Mouse (Mus musculus) cerebellum, adult (tissue): ENCODE results near the gene Ctbp1.

Experiments
- ATAC-seq: cut with Nextera tagmentation; 2 replicates; pipeline ENCODE4 v1.9.2; 2017; ENCODE audit warnings: mild to moderate bottlenecking, moderate library complexity, mixed read lengths; ENCODE audit not compliant: insufficient number of reproducible peaks, low FRiP score, low TSS enrichment

The Ctbp1 gene

DNA sequence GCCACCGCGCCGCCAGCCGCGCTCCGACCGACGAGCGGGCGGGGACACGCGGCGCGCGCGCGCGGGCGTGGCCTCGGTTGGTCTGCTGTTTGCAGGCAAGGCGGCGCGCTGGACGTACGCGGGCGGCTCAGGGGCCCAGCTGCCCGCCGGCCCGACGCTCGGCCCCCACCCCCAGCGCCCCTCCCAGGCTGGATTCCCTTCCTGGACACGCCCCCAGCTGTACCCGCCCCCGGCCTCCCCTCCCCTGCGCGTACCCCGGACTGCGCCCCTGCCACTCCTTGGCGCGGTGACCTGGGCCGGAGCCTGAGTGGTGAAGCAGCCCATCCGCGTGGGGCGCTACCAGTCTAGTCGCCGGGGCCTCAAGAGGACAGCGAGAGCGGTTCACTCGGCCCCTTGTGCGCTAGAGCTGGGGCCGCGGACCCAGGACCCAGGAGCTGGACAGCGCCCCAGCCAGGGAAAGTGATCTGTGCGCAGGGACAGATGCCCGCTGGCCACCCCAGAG, at the start of gene Ctbp1:
Ctbp1 (minus strand) TSS at position 42 of the 502 bp plus-strand sequence.
- peak; percentile 81 for ATAC-seq

DNA sequence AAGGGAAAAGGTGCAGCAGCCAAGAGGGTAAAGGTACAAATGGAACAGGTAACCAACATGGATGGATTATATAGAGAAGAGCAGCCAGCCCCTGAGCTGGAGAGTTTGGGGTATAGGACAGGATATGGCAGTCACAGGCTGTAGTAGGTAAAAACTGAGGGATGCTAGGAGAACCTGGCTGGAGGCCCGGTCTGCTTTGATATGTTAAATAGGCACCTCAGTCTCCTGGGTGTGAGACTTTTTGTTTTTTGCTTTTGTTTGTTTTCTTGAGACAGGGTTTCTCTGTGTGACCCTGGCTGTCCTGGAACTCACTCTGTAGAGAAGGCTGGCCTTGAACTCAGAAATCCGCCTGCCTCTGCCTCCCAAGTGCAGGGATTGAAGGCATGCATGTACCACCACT, 49.7 kb upstream of the Ctbp1 start:
- no peak for ATAC-seq

DNA sequence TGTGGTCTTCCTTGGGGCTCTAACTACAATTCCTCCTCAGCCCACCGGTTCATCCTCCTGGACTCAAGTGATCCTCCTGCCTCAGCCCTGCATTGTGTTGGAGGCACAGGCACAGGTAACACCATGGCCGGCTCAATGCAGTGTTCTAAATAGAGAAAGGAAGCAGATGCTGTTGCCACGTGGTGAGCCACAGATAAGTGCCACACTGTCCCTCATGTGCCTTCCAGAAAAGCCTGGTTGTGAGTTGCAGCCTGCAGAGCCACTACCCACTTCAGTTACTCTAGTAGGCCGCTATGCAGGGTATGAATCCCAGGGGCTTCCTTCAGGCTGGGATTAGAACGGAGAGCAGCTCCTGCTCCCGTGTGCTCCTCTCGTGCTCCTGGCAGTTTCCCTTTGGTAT, 37.4 kb upstream of the Ctbp1 start:
- no peak for ATAC-seq

DNA sequence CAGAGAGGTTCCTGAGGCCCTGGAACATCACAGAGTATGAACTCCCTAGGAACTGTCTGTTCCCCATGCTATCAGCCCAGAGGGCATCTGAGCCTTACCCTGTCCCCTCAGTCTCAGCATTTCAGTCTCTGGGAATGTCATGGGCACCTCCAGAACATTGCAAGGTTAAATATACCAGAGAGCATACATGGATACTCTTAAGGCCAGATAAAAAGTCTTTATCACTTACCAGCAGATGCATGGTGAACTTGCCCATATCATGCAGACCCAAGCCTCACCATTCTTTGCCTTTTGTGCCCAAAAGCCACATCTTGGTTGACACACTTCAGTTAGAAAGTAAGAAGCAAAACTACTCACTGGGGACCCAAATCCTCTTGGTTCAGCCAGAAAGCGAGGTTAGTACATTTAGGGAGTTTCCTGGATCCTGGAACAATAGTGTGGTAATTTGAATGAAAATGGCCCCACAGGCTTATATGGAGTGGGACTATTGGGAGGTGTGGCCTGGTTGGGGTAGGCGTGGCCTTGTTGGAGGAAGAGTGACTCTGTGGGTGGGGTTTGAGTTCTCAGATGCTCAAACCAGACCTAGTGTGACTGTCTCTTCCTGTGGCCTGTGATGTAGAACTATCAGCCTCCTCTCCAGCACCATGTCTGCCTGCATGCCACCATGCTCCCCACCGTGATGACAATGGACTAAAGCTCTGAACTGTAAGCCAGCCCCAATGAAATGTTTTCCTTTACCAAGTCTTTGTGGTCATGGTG, 36.1 kb upstream of the Ctbp1 start:
- no peak for ATAC-seq

DNA sequence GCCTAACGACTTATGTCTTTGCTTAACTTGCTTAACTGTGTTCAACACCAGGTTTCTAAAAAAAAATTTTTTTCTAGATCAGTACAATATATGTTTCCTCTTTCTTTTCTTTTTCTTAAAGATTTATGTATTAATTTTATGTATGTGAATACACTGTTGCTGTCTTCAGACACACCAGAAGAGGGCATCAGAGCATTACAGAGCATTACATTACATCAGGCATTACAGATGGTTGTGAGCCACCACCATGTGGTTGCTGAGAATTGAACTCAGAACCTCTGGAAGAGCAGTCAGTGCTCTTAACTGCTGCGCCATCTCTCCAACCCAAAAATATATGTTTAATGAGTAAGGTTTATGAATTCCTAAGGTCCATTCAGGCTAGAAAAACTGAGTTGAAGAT, 27.0 kb upstream of the Ctbp1 start:
- no peak for ATAC-seq

DNA sequence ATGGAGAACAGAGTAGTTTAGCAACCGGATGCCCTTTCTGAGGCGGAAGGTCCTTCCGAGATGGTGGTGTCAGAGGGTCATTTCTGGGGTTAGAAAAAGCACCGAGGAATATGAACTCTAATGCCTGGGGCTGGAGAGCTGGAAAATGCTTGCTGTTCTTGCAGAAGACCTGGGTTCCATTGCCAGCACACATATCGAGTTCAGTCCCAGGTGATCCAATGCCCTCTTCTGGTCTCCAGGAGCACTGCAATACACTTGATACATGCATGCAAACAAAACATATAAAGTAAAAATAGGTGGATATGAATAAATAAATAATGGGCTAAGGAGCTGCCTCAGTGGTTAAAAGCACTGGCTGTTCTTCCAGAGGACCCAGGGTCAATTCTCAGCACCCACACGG, 22.4 kb upstream of the Ctbp1 start:
- ATAC-seq, result no peak

DNA sequence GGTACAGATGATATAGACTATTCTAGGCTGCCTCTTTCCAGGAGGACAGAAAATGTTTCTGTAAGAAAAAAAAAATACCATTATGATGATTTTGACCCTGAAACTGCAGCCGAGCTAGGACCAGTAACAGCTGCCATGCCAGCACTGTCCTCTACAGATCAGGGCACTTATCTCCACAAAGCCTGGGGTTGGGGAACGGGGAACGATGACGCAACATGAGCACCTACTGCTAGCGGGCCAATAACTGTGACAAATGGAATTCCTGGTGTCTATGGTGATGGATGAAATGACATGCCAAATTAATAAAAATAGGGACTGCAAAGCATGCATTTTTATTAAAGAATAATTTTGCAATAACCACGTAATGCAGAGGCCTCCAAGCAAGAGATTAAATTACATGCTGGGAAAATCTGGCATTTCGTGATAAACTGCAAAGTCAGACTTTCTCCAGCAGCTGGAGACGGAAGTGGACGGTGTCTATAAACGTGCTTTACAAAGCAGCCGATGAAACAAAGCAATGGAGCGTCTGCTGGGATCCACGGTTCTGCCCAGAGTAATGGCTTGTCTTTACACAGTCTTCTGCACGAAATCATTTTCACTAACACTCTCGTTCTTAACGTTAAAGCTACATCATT, 19.1 kb upstream of the Ctbp1 start:
- no peak for ATAC-seq

DNA sequence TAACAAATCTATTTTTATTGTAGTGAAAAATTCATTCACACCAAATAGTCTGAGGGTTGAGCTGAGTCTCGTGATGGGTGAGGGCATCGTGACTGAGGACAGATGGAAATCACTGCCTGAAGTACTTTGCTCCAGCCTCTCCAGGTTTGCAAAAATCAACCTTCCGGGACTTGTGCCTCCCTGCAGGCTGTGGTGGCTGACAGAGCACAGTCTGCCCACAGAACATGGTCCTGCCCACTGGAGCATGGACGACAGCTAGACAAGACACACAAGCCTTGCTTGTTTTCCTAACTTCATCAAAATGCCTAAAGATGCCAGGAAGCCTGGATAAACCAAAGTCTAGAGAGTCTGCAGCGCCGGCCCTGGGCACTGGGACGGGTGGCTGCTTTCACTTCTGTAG, 9.2 kb upstream of the Ctbp1 start:
- no peak for ATAC-seq

DNA sequence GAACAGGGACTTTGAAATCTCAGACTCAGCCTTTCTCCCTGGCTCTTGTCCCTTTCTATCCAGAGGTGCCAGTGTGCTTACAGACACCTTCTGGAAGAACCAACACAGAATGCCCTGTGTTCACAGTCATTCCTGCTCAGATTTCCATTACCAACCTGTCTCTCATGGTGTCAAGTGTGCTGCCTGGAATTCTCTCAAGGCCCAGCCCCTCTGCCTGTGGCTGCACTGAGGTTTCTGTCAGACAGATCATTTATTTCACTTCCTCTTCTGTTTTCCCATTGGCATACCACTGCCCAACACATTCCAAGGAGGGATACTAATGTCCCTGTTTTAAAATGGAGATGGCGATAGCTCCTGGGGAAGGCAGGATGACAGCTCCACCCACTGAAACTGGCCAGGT, 6.6 kb upstream of the Ctbp1 start:
- ATAC-seq, result no peak

DNA sequence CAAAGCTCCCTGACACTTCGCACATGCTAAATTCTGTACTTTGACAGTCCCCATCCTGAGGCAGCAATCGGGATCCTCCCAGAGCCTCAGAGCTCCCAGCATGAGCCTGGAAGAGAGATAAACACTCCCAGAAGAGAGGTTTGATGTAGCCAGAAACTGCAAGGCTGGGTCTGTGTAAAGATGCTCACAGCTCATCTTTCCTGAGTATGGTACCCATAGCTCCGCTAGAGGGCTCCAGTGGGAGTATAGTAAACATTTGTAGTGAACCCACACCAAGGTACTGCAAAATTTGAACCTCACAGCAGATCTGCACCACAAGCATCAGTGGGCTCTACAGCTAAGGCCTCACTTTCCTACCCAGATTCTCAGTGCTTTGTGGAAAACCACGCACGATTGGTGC, 4.2 kb upstream of the Ctbp1 start:
- ATAC-seq, result no peak

DNA sequence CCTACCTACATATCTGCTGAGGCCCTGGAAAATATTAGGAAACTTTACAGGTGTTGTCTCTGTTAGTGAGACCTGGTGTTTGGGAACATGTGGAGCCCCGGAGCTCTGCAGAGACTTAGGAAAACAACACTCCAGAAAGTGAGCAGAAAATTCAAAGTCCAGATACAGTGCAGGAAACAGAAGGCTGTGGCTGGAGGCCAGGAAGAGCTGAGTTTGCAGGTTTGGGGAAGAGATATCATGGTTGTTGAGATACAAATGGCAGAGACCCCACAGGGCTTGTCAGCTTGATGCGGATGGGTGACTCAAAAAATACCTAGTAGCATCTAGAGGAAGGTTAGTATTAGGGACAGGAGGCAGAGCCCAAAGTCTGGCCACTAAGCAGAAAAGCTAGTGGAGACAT, 2.5 kb upstream of the Ctbp1 start:
- ATAC-seq, result no peak

DNA sequence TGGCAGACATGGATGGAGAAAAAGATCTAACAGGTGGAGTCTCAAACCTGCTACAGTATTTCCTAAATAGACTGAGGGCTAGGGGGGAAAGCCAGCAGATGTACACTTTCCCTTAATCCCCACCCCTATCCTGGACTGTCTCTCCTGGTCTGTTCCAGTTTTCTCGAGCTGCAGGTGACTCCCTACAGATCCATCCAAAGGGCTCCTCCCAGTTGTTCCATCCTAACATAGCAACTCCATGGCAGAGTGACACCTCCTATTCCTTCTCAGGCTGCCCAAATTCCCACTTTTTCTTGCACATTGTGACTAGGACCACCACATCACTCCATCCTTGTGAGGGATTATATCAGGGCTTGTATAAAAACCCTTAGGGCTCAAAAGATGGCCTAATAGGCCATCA, 960 bp upstream of the Ctbp1 start:
- ATAC-seq, result no peak

DNA sequence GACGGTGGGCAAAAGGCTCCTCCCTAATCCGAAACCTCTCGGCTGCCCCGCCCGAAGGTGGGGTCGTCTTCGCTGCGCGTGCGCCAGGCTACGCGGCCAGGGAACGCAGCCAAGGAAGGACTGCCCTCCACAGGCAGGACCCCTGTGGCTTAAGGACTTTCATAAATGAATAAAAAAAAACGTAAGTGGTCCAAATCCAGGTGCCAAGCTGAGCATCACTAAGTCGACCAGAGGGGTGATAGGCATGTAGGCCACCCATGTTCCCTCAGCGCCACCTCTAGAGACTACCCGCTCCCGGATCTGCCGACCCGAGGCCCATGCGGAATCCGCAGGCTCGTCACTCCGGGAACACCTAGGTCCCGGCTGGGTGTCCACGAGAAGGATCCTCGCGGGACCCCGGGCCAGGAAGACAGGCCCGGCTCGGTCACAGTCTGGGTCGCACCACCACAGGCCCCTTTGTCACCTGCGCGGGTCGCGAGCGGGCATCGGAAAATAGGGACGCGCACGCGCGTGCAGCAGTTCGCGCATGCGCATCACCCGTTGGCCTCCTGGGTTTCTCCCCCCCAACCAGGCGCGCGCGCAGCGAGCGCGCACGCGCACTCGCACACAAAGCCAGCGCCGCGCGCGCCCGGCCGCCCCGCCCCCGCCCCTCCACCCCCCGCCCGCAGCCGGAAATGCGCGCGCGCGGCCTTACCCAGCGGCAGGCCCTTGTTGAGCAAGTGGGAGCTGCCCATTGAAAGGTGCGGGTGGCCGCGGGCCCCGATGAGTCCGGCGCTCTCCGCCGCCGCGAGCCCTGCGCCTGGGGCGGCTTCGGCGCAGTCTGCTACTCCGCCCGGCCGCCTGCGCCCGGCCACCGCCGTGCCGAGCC, 475 bp downstream of the Ctbp1 start:
- ATAC-seq, result peak; percentile 45

DNA sequence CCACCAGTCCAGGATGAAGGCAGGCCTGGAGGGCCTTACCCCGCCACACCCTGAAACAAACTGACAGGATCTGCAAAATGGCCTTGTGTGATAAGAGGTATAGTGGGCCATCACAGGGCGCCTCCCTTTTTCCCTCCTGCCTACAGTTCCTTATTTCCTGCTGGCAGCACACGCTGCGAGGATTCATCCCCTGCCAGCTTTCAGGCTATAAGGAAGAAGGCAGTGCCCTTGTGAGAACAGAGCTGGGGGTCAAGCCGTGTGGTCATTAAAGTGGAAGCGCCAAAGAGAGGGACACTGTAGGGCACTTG, 1.1 kb downstream of the Ctbp1 start:
- ATAC-seq, result 0 out of 2 replicates have a peak, but pooled peaks have one; percentile 5

DNA sequence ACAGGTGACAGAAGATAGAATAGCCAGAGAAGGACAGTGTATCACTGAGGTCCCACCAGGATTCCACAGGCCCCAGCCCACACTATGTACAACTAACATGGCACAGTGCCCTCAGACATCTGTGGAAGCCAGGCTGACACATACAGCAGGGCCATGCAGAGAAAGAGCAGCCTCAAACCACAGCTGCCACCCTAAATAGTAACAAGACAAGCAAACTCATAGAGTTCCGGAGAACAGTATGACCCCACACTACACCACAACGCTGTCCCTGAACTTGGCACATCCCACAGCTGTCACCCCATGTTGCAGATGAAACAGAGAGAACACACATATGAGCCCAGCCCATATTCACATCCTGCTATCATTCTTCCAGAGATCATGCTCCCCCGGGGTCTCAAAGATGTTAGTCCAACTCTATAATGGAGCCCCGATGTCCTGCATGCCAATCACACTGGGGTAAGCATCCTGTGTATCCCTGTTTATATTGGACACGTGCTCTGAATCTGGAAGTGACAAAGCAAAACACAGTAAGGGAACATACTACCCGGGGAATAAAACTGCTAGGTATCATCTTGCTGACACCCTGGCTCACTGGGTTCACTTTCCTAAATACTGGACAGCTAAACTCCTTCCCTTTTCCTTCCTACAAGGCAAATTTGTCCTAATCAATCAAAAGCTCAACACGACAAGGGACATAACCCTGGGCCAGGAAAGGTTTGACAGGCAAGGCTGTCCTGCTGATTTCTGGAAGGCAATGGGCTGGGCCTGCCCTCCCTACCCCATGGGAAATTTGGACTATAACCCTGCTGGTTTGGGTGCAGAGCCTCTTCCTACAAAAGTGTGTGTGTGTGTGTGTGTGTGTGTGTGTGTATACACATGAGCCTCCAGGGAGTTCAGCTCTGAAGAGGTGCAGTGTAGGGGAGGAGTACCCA, 1.7 kb downstream of the Ctbp1 start:
- ATAC-seq, result no peak

DNA sequence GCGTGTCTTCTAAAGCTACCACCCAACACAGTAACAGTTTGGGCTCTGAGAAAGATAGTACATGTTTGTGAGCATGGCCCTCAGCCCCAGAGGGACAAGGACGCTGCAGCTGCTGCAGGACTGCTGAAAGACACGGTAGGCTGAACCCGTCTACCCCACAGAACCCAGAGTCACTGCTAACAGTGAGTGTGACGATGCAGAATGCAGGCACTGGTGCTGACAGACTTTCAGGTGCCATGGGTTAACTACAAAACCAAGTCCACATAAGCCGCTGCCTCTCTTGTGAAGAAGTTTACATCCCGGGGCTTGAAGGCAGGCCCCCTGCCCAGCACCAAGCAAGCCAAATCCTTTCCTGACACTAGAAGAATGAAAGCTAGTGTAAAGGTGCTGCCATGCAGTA, 2.6 kb downstream of the Ctbp1 start:
- no peak for ATAC-seq

DNA sequence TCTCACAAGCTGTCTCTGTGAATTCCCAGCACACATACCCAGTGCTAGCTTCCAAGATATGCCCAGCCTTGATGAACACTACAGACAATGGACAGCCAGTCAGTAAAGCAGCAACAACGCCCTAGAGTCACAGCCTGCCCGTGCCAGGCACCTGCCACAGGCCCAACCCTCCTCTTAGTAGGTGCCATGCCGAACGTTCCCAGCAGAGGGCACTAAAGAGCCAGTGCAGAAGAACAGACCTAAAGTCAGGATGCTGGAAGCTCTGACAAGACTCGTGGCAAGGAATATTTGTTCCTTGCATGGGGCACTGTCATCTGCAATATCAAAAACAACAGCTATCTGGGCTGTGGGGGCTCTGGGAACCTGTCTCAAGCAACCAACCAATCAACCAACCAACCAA, 4.2 kb downstream of the Ctbp1 start:
- ATAC-seq, result no peak

DNA sequence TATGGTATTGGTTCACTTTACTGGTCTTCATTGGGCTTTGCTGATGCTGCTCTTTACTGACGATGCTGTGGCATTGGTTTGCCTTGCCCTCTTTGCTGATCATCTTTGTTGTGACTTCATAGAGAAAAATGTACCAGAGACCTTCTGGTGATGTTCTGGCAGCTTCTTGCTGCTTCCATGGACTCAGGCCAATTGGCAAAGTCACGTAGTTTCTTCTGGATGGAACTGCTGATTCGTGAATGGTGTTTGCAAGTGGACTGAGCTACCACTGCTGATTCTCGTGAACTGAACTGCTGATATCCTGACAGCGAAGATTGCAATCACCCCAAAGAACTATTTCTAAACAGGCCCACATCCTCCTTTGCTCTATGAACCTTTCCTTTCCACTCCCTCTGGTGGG, 20.4 kb downstream of the Ctbp1 start:
- ATAC-seq, result no peak

DNA sequence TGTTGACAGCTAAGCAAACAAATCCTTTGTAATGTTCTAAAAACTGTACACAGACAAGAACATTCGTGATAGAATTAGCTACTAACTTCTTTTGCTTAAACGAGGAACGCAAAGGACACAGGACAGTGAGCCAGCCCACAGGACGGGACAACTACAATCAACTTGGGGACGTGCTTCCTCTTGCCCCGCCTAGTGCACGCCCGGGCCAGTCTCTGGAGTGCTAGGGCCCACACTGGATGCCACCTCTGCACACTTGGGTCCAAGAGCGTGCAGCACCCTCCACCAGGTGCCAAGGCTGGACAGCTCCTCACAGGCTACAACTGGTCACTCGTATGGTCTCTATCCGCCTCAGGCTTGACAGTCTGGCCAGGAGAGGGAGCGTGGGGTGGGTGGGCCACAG, 26.6 kb downstream of the Ctbp1 start:
- ATAC-seq, result no peak

DNA sequence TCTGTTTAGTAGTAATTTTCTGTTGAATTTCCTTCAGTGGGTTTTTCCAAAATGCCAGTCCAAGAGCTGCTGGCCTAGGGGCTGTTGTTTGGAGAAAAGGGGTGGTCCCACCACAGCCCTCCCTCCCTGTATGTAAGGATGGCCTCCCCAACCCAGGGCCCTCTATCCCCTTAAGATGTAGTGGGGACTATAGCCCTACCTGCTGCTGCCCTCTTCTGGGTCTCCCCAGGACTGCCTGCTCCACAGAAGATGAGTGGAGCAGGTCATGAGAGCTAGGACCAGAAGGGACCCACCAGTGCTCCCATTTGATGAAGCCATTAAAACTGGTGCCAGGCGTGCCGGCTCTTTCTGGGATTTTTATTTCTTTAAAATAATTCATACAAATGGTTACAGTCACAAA, 27.4 kb downstream of the Ctbp1 start:
- ATAC-seq, result no peak
